Mouse (Mus musculus): Measurements from ENCODE around the gene Ubxn10. TPM values are rescaled to one million over a fixed set of nuclear protein-coding genes. Genes with fewer than 3 reads are reported as not detected.

Gene Ubxn10
- total and polyA plus RNA-seq, 2 experiments from 2014 or later, result 3.5 to 5.6 TPM

GRCm38 (mm10) chr4:138702528-138702927 is 34.4 kb downstream of the Ubxn10 start:
- no peak overlapping the region for H3K4me3 ChIP-seq (ENCODE audit: low read depth, low read length)
- H3K27ac ChIP-seq (ENCODE audit: low read depth, low read length), result no peak overlapping the region
- DNase-seq, result no peak
- 0 out of 2 replicates have a peak, but pooled peaks cover 3% of the 10 kb centered on the region for H3K4me1 ChIP-seq (ENCODE audit: insufficient read depth)
- 71% methylated on average over 8 of the region's 8 CpGs for WGBS
- H3K27me3 ChIP-seq (ENCODE audit: insufficient read depth, low read length), result no peaks in the 10 kb centered on the region
- no peak for ATAC-seq
- H3K9me3 ChIP-seq (ENCODE audit: low read length), result no peaks in the 10 kb centered on the region
- H3K4me2 ChIP-seq (ENCODE audit: low read depth), result no peak overlapping the region
- TF ChIP-seq CTCF (IDR thresholded peaks at IDR 0.05; ENCODE audit: low read depth), result no peak
- no peaks in the 10 kb centered on the region for H3K36me3 ChIP-seq (ENCODE audit: insufficient read depth)
- no peak overlapping the region for H3K9ac ChIP-seq

GRCm38 (mm10) chr4:138702031-138702430 is 34.9 kb downstream of the Ubxn10 start:
- Histone ChIP-seq H3K4me3 (ENCODE audit: low read depth, low read length) (no peak overlapping the region), H3K36me3 (ENCODE audit: insufficient read depth) (no peaks in the 10 kb centered on the region), H3K9me3 (ENCODE audit: low read length) (no peaks in the 10 kb centered on the region), H3K4me2 (ENCODE audit: low read depth) (no peak overlapping the region), H3K9ac (no peak overlapping the region), H3K4me1 (ENCODE audit: insufficient read depth) (0 out of 2 replicates have a peak, but pooled peaks cover 3% of the 10 kb centered on the region), H3K27ac (ENCODE audit: low read depth, low read length) (no peak overlapping the region), H3K27me3 (ENCODE audit: insufficient read depth, low read length) (no peaks in the 10 kb centered on the region)
- 77% methylated on average over 2 of the region's 2 CpGs for WGBS
- ATAC-seq (no peak), DNase-seq (no peak)
- TF ChIP-seq CTCF (IDR thresholded peaks at IDR 0.05; ENCODE audit: low read depth), result no peak

- TF ChIP-seq CTCF (IDR thresholded peaks at IDR 0.05; ENCODE audit: low read depth), result no peak
- ATAC-seq (no peak), DNase-seq (no peak)
- H3K4me1 ChIP-seq (ENCODE audit: insufficient read depth), result 0 out of 2 replicates have a peak, but pooled peaks cover 3% of the 10 kb centered on the region
- no peak overlapping the region for H3K4me2 ChIP-seq (ENCODE audit: low read depth)
- no peak overlapping the region for H3K27ac ChIP-seq (ENCODE audit: low read depth, low read length)
- no peak overlapping the region for H3K4me3 ChIP-seq (ENCODE audit: low read depth, low read length)
- WGBS, result 78% methylated on average over 8 of the region's 8 CpGs
- H3K9me3 ChIP-seq (ENCODE audit: low read length), result no peaks in the 10 kb centered on the region
- no peak overlapping the region for H3K9ac ChIP-seq
- no peaks in the 10 kb centered on the region for H3K27me3 ChIP-seq (ENCODE audit: insufficient read depth, low read length)
- H3K36me3 ChIP-seq (ENCODE audit: insufficient read depth), result no peaks in the 10 kb centered on the region
Observed at GRCm38 (mm10) chr4:138701111-138701510, 35.9 kb downstream of the Ubxn10 start.

GRCm38 (mm10) chr4:138700184-138700982 is 36.6 kb downstream of the Ubxn10 start:
- ATAC-seq (peak; percentile 89), DNase-seq (peak; percentile 90)
- H3K4me2 ChIP-seq (ENCODE audit: low read depth), result no peak overlapping the region
- H3K9me3 ChIP-seq (ENCODE audit: low read length), result no peaks in the 10 kb centered on the region
- 0 out of 2 replicates have a peak, but pooled peaks cover 3% of the 10 kb centered on the region for H3K4me1 ChIP-seq (ENCODE audit: insufficient read depth)
- 27% methylated on average over 15 of the region's 15 CpGs for WGBS
- no peak overlapping the region for H3K27ac ChIP-seq (ENCODE audit: low read depth, low read length)
- TF ChIP-seq CTCF (IDR thresholded peaks at IDR 0.05; ENCODE audit: low read depth), result peak; percentile 97
- no peak overlapping the region for H3K4me3 ChIP-seq (ENCODE audit: low read depth, low read length)
- H3K36me3 ChIP-seq (ENCODE audit: insufficient read depth), result no peaks in the 10 kb centered on the region
- H3K27me3 ChIP-seq (ENCODE audit: insufficient read depth, low read length), result no peaks in the 10 kb centered on the region
- H3K9ac ChIP-seq, result no peak overlapping the region

- Histone ChIP-seq H3K27me3 (ENCODE audit: insufficient read depth, low read length) (no peaks in the 10 kb centered on the region), H3K27ac (ENCODE audit: low read depth, low read length) (no peak overlapping the region), H3K4me1 (ENCODE audit: insufficient read depth) (0 out of 2 replicates have a peak, but pooled peaks cover 3% of the 10 kb centered on the region), H3K9ac (no peak overlapping the region), H3K4me3 (ENCODE audit: low read depth, low read length) (no peak overlapping the region), H3K9me3 (ENCODE audit: low read length) (no peaks in the 10 kb centered on the region), H3K36me3 (ENCODE audit: insufficient read depth) (no peaks in the 10 kb centered on the region), H3K4me2 (ENCODE audit: low read depth) (no peak overlapping the region)
- TF ChIP-seq CTCF (IDR thresholded peaks at IDR 0.05; ENCODE audit: low read depth), result no peak
- DNase-seq, result no peak
- no peak for ATAC-seq
- WGBS, result 70% methylated on average over 2 of the region's 2 CpGs
Observed at GRCm38 (mm10) chr4:138698296-138698695, 38.7 kb downstream of the Ubxn10 start.

- Histone ChIP-seq H3K27ac (ENCODE audit: low read depth, low read length) (no peak overlapping the region), H3K27me3 (ENCODE audit: insufficient read depth, low read length) (no peaks in the 10 kb centered on the region), H3K4me2 (ENCODE audit: low read depth) (no peak overlapping the region), H3K9me3 (ENCODE audit: low read length) (no peaks in the 10 kb centered on the region), H3K36me3 (ENCODE audit: insufficient read depth) (no peaks in the 10 kb centered on the region), H3K4me3 (ENCODE audit: low read depth, low read length) (no peak overlapping the region), H3K9ac (no peak overlapping the region), H3K4me1 (ENCODE audit: insufficient read depth) (peaks cover 9% of the 10 kb centered on the region; the same call in 1 of the 2 replicates)
- WGBS, result 27% methylated on average over 10 of the region's 10 CpGs
- DNase-seq, result no peak
- no peak for TF ChIP-seq CTCF (IDR thresholded peaks at IDR 0.05; ENCODE audit: low read depth)
- ATAC-seq, result no peak
Observed at GRCm38 (mm10) chr4:138697166-138697860, 39.7 kb downstream of the Ubxn10 start.

- no peak overlapping the region for H3K9ac ChIP-seq
- no peak for TF ChIP-seq CTCF (IDR thresholded peaks at IDR 0.05; ENCODE audit: low read depth)
- H3K27me3 ChIP-seq (ENCODE audit: insufficient read depth, low read length), result no peaks in the 10 kb centered on the region
- no peaks in the 10 kb centered on the region for H3K9me3 ChIP-seq (ENCODE audit: low read length)
- peaks cover 13% of the 10 kb centered on the region for H3K4me1 ChIP-seq (ENCODE audit: insufficient read depth)
- no peak for DNase-seq
- 9% methylated on average over 7 of the region's 7 CpGs for WGBS
- no peak for ATAC-seq
- no peak overlapping the region for H3K4me3 ChIP-seq (ENCODE audit: low read depth, low read length)
- no peaks in the 10 kb centered on the region for H3K36me3 ChIP-seq (ENCODE audit: insufficient read depth)
- H3K27ac ChIP-seq (ENCODE audit: low read depth, low read length), result no peak overlapping the region
- H3K4me2 ChIP-seq (ENCODE audit: low read depth), result no peak overlapping the region
Observed at GRCm38 (mm10) chr4:138696720-138697119, 40.2 kb downstream of the Ubxn10 start.

All from forebrain, postnatal 0 days (tissue).